Mouse (Mus musculus): Measurements from ENCODE around the gene Grik5. TPM values are rescaled to one million over a fixed set of nuclear protein-coding genes. Genes with fewer than 3 reads are reported as not detected.

Grik5 gene
- polyA plus RNA-seq, 1 experiment from 2014 or later = 7.0 TPM

DNA sequence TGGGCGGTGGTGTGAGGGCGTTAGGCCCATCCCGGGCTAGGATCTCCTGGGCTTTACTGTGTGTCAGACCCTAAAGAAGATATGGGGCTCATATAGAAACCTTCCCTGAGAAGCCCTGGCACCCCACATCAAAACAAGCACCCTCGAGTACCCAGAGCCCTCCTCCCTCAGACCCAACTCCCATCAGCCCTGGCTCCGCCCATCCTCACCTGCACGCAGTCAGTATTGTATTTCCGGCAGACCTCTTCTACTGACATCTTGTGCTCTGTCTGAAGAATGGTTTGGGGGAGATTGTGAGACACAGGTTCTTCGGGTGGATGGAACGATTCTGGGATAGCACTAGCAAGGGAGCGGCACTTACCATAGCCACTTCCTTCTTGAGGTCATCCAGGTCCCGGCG is 71.4 kb downstream of the Grik5 start:
- WGBS = 66% methylated on average over 11 of the region's 12 CpGs
- Histone ChIP-seq H3K4me2 (ENCODE audit: low read length) (no peak overlapping the region), H3K36me3 (ENCODE audit: control insufficient read depth, insufficient read depth, low read length) (no peaks in the 10 kb centered on the region), H3K9me3 (ENCODE audit: control insufficient read depth, low read length) (no peaks in the 10 kb centered on the region), H3K4me1 (replicated peaks; ENCODE audit: control insufficient read depth, insufficient read depth, low read length) (peaks cover 4% of the 10 kb centered on the region; the same call in 1 of the 2 replicates), H3K9ac (ENCODE audit: low read length) (no peak overlapping the region), H3K27me3 (replicated peaks; ENCODE audit: control insufficient read depth, insufficient read depth, low read length) (peaks cover 16% of the 10 kb centered on the region), H3K4me3 (ENCODE audit: low read depth, low read length) (no peak overlapping the region), H3K27ac (ENCODE audit: low read depth) (no peak overlapping the region)
- ATAC-seq (replicated peaks; ENCODE audit: low FRiP score, low TSS enrichment, low read depth) = no peak
- no peak for DNase-seq (ENCODE audit: low spot score)

- Histone ChIP-seq H3K9ac (ENCODE audit: low read length) (no peak overlapping the region), H3K9me3 (ENCODE audit: control insufficient read depth, low read length) (no peaks in the 10 kb centered on the region), H3K27me3 (replicated peaks; ENCODE audit: control insufficient read depth, insufficient read depth, low read length) (peaks cover 11% of the 10 kb centered on the region), H3K4me2 (ENCODE audit: low read length) (no peak overlapping the region), H3K27ac (ENCODE audit: low read depth) (no peak overlapping the region), H3K4me3 (ENCODE audit: low read depth, low read length) (no peak overlapping the region), H3K4me1 (replicated peaks; ENCODE audit: control insufficient read depth, insufficient read depth, low read length) (peaks cover 1% of the 10 kb centered on the region; the same call in 1 of the 2 replicates), H3K36me3 (ENCODE audit: control insufficient read depth, insufficient read depth, low read length) (no peaks in the 10 kb centered on the region)
- 74% methylated on average over 7 of the region's 7 CpGs for WGBS
- no peak for ATAC-seq (replicated peaks; ENCODE audit: low FRiP score, low TSS enrichment, low read depth)
- no peak for DNase-seq (ENCODE audit: low spot score)
These were observed 71.9 kb downstream of the Grik5 start for GRCm38 (mm10) chr7:25000211-25000610.

GRCm38 (mm10) chr7:24993081-24993480 is 79.1 kb downstream of the Grik5 start:
- WGBS = 79% methylated on average over 6 of the region's 6 CpGs
- no peak overlapping the region for H3K4me3 ChIP-seq (ENCODE audit: low read depth, low read length)
- H3K9me3 ChIP-seq (ENCODE audit: control insufficient read depth, low read length) = no peaks in the 10 kb centered on the region
- no peak overlapping the region for H3K9ac ChIP-seq (ENCODE audit: low read length)
- H3K27me3 ChIP-seq (replicated peaks; ENCODE audit: control insufficient read depth, insufficient read depth, low read length) = no peaks in the 10 kb centered on the region
- DNase-seq (ENCODE audit: low spot score) = no peak
- no peak overlapping the region for H3K4me2 ChIP-seq (ENCODE audit: low read length)
- no peaks in the 10 kb centered on the region for H3K4me1 ChIP-seq (replicated peaks; ENCODE audit: control insufficient read depth, insufficient read depth, low read length)
- H3K36me3 ChIP-seq (ENCODE audit: control insufficient read depth, insufficient read depth, low read length) = no peaks in the 10 kb centered on the region
- ATAC-seq (replicated peaks; ENCODE audit: low FRiP score, low TSS enrichment, low read depth) = no peak
- no peak overlapping the region for H3K27ac ChIP-seq (ENCODE audit: low read depth)

GRCm38 (mm10) chr7:24990478-24990877 is 81.7 kb downstream of the Grik5 start:
- DNase-seq (ENCODE audit: low spot score) (no peak), ATAC-seq (replicated peaks; ENCODE audit: low FRiP score, low TSS enrichment, low read depth) (no peak)
- Histone ChIP-seq H3K4me1 (replicated peaks; ENCODE audit: control insufficient read depth, insufficient read depth, low read length) (no peaks in the 10 kb centered on the region), H3K4me3 (ENCODE audit: low read depth, low read length) (no peak overlapping the region), H3K4me2 (ENCODE audit: low read length) (no peak overlapping the region), H3K9me3 (ENCODE audit: control insufficient read depth, low read length) (no peaks in the 10 kb centered on the region), H3K9ac (ENCODE audit: low read length) (no peak overlapping the region), H3K36me3 (ENCODE audit: control insufficient read depth, insufficient read depth, low read length) (no peaks in the 10 kb centered on the region), H3K27me3 (replicated peaks; ENCODE audit: control insufficient read depth, insufficient read depth, low read length) (no peaks in the 10 kb centered on the region), H3K27ac (ENCODE audit: low read depth) (no peak overlapping the region)
- WGBS = 86% methylated on average over 8 of the region's 8 CpGs

- no peaks in the 10 kb centered on the region for H3K4me1 ChIP-seq (replicated peaks; ENCODE audit: control insufficient read depth, insufficient read depth, low read length)
- no peaks in the 10 kb centered on the region for H3K9me3 ChIP-seq (ENCODE audit: control insufficient read depth, low read length)
- DNase-seq (ENCODE audit: low spot score) = no peak
- H3K27ac ChIP-seq (ENCODE audit: low read depth) = no peak overlapping the region
- H3K4me2 ChIP-seq (ENCODE audit: low read length) = no peak overlapping the region
- 85% methylated on average over 14 of the region's 14 CpGs for WGBS
- ATAC-seq (replicated peaks; ENCODE audit: low FRiP score, low TSS enrichment, low read depth) = no peak
- H3K4me3 ChIP-seq (ENCODE audit: low read depth, low read length) = no peak overlapping the region
- no peaks in the 10 kb centered on the region for H3K36me3 ChIP-seq (ENCODE audit: control insufficient read depth, insufficient read depth, low read length)
- H3K27me3 ChIP-seq (replicated peaks; ENCODE audit: control insufficient read depth, insufficient read depth, low read length) = no peaks in the 10 kb centered on the region
- no peak overlapping the region for H3K9ac ChIP-seq (ENCODE audit: low read length)
These were observed 84.2 kb downstream of the Grik5 start for GRCm38 (mm10) chr7:24987941-24988340.

- H3K9me3 ChIP-seq (ENCODE audit: control insufficient read depth, low read length) = no peaks in the 10 kb centered on the region
- no peaks in the 10 kb centered on the region for H3K27me3 ChIP-seq (replicated peaks; ENCODE audit: control insufficient read depth, insufficient read depth, low read length)
- H3K4me3 ChIP-seq (ENCODE audit: low read depth, low read length) = no peak overlapping the region
- H3K27ac ChIP-seq (ENCODE audit: low read depth) = no peak overlapping the region
- H3K4me1 ChIP-seq (replicated peaks; ENCODE audit: control insufficient read depth, insufficient read depth, low read length) = no peaks in the 10 kb centered on the region
- 68% methylated on average over 5 of the region's 5 CpGs for WGBS
- no peak overlapping the region for H3K9ac ChIP-seq (ENCODE audit: low read length)
- DNase-seq (ENCODE audit: low spot score) = no peak
- H3K4me2 ChIP-seq (ENCODE audit: low read length) = no peak overlapping the region
- no peak for ATAC-seq (replicated peaks; ENCODE audit: low FRiP score, low TSS enrichment, low read depth)
- H3K36me3 ChIP-seq (ENCODE audit: control insufficient read depth, insufficient read depth, low read length) = no peaks in the 10 kb centered on the region
These were observed 86.3 kb downstream of the Grik5 start for GRCm38 (mm10) chr7:24985799-24986198.

DNA sequence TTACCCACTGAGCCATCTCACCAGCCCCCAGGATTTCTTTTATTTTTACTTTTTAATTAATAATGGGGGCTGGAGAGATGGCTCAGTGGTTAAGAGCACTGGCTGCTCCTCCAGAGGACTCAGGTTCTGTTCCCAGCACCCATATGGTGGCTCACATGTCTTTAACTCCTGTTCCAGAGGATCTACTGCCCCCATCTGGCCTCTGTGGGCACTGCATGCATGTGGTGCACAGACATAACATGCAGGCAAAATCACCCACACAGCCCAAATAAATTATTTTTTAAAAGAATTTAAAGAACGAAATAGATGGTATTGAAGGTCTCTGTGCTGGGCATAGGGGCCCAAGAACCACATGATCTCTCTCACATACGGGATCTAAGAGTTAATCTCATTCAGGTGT is 87.8 kb downstream of the Grik5 start:
- H3K4me2 ChIP-seq (ENCODE audit: low read length) = no peak overlapping the region
- WGBS = 84% methylated on average over 2 of the region's 2 CpGs
- no peak overlapping the region for H3K4me3 ChIP-seq (ENCODE audit: low read depth, low read length)
- H3K27me3 ChIP-seq (replicated peaks; ENCODE audit: control insufficient read depth, insufficient read depth, low read length) = no peaks in the 10 kb centered on the region
- H3K4me1 ChIP-seq (replicated peaks; ENCODE audit: control insufficient read depth, insufficient read depth, low read length) = no peaks in the 10 kb centered on the region
- ATAC-seq (replicated peaks; ENCODE audit: low FRiP score, low TSS enrichment, low read depth) (no peak), DNase-seq (ENCODE audit: low spot score) (no peak)
- H3K27ac ChIP-seq (ENCODE audit: low read depth) = no peak overlapping the region
- no peaks in the 10 kb centered on the region for H3K36me3 ChIP-seq (ENCODE audit: control insufficient read depth, insufficient read depth, low read length)
- no peak overlapping the region for H3K9ac ChIP-seq (ENCODE audit: low read length)
- H3K9me3 ChIP-seq (ENCODE audit: control insufficient read depth, low read length) = no peaks in the 10 kb centered on the region

DNA sequence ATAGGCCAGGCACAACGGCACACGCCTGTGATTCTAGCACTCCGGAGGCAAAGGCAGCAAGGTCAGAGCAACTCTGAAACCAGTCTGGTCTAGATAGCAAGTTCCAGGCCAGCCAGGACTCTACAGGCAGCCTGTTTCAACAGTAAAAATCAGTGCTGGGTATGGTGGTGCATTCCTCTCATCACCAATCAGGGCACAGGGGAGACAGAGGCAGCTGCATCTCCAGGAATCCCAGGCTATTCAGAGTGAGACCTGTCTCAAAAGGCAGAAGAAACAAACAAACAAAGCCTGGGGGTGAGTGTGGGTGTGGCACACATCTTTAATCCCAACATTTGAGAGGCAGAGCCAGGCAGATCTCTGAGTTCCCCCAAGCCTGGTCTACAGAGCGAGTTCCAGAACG is 88.8 kb downstream of the Grik5 start:
- H3K27me3 ChIP-seq (replicated peaks; ENCODE audit: control insufficient read depth, insufficient read depth, low read length) = no peaks in the 10 kb centered on the region
- no peaks in the 10 kb centered on the region for H3K4me1 ChIP-seq (replicated peaks; ENCODE audit: control insufficient read depth, insufficient read depth, low read length)
- H3K36me3 ChIP-seq (ENCODE audit: control insufficient read depth, insufficient read depth, low read length) = no peaks in the 10 kb centered on the region
- WGBS = 79% methylated on average over 5 of the region's 5 CpGs
- H3K27ac ChIP-seq (ENCODE audit: low read depth) = no peak overlapping the region
- no peaks in the 10 kb centered on the region for H3K9me3 ChIP-seq (ENCODE audit: control insufficient read depth, low read length)
- H3K4me2 ChIP-seq (ENCODE audit: low read length) = no peak overlapping the region
- H3K9ac ChIP-seq (ENCODE audit: low read length) = no peak overlapping the region
- no peak for ATAC-seq (replicated peaks; ENCODE audit: low FRiP score, low TSS enrichment, low read depth)
- DNase-seq (ENCODE audit: low spot score) = no peak
- H3K4me3 ChIP-seq (ENCODE audit: low read depth, low read length) = no peak overlapping the region

DNA sequence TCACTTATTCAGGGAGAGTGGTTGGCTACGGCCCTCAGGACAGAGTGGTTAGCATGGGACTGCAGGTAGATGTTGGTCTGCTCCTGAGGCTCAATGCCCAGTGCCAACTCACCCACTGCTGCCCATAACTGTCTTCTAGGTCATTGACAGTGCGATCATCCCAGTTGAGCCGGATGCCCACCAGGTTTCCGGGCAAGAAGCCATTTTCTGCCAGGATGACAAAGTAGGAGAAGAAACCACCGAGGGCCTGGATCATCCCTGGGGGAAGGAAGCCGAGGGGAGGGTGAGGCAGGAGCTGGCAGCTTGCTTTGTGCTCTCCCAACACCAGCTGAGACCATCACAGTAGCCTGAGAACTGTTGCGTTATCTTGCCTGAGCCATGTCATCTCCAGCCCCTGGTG is 91.7 kb downstream of the Grik5 start:
- no peaks in the 10 kb centered on the region for H3K27me3 ChIP-seq (replicated peaks; ENCODE audit: control insufficient read depth, insufficient read depth, low read length)
- no peak overlapping the region for H3K27ac ChIP-seq (ENCODE audit: low read depth)
- 87% methylated on average over 7 of the region's 7 CpGs for WGBS
- ATAC-seq (replicated peaks; ENCODE audit: low FRiP score, low TSS enrichment, low read depth) (no peak), DNase-seq (ENCODE audit: low spot score) (no peak)
- H3K4me2 ChIP-seq (ENCODE audit: low read length) = no peak overlapping the region
- H3K9ac ChIP-seq (ENCODE audit: low read length) = no peak overlapping the region
- H3K9me3 ChIP-seq (ENCODE audit: control insufficient read depth, low read length) = no peaks in the 10 kb centered on the region
- no peaks in the 10 kb centered on the region for H3K4me1 ChIP-seq (replicated peaks; ENCODE audit: control insufficient read depth, insufficient read depth, low read length)
- H3K4me3 ChIP-seq (ENCODE audit: low read depth, low read length) = no peak overlapping the region
- no peaks in the 10 kb centered on the region for H3K36me3 ChIP-seq (ENCODE audit: control insufficient read depth, insufficient read depth, low read length)
